Mouse (Mus musculus) embryonic fibroblast, embryonic 13.5 days (primary cell): ENCODE measurements around the gene Synj2.

ENCODE experiments used
- CTCF ChIP-seq: IDR thresholded peaks from 2 replicates; pipeline ENCODE4 v1.5.1; 2011; ENCODE audit warnings: mild to moderate bottlenecking, control low read depth, low read length, moderate library complexity, borderline replicate concordance; ENCODE audit not compliant: insufficient read depth
- POLR2A ChIP-seq: IDR thresholded peaks from 2 replicates; pipeline ENCODE4 v1.6.1; 2011; ENCODE audit warnings: low read depth, mild to moderate bottlenecking, control low read depth, low read length, moderate library complexity

- TF ChIP-seq POLR2A (no peak), CTCF (no peak)
These were observed 42.8 kb downstream of the Synj2 start for GRCm38 (mm10) chr17:5983901-5984300.
